Mouse (Mus musculus) heart, postnatal 0 days (tissue): ENCODE measurements around the gene Slc39a11. TPM values are rescaled to one million over a fixed set of nuclear protein-coding genes. Genes with fewer than 3 reads are reported as not detected.

Source experiments
- ATAC-seq: fragments of 200-750 bp; cut with Nextera tagmentation; 2 replicates; pipeline ENCODE4 v1.8.0; 2017; ENCODE audit warnings: low read depth, moderate number of reproducible peaks, moderate library complexity; ENCODE audit not compliant: insufficient read depth
- DNase-seq: peaks from one replicate; pipeline ENCODE4 v3.0.0-alpha.2; 2016; ENCODE audit warnings: low spot score
- H3K27ac ChIP-seq: fragments of 300-500 bp; sonication (generic); 2 replicates; pipeline ENCODE4 v1.5.1; 2014; ENCODE audit warnings: low read depth, mild to moderate bottlenecking
- H3K27me3 ChIP-seq: fragments of 300-500 bp; sonication (generic); 2 replicates; pipeline ENCODE4 v1.6.1; 2014; ENCODE audit warnings: low read length, mixed read lengths; ENCODE audit not compliant: control insufficient read depth, insufficient read depth
- H3K36me3 ChIP-seq: fragments of 300-500 bp; sonication (generic); replicated peaks from 2 replicates; pipeline ENCODE4 v1.6.1; 2014; ENCODE audit warnings: low read length, mixed read lengths; ENCODE audit not compliant: control insufficient read depth, insufficient read depth
- H3K4me1 ChIP-seq: fragments of 300-500 bp; sonication (generic); 2 replicates; pipeline ENCODE4 v1.6.1; 2014; ENCODE audit warnings: antibody characterized with exemption; ENCODE audit not compliant: control insufficient read depth, insufficient read depth
- H3K4me2 ChIP-seq: fragments of 300-500 bp; sonication (generic); 2 replicates; pipeline ENCODE4 v1.6.1; 2014; ENCODE audit warnings: low read depth, mild to moderate bottlenecking, low read length, moderate library complexity
- H3K4me3 ChIP-seq: fragments of 300-500 bp; sonication (generic); 2 replicates; pipeline ENCODE4 v1.5.1; 2014; ENCODE audit warnings: low read depth, low read length
- H3K9ac ChIP-seq: fragments of 300-500 bp; sonication (generic); replicated peaks from 2 replicates; pipeline ENCODE4 v1.6.1; 2014; ENCODE audit warnings: low read depth, low read length, mixed read lengths
- H3K9me3 ChIP-seq: fragments of 300-500 bp; sonication (generic); replicated peaks from 2 replicates; pipeline ENCODE4 v1.6.1; 2016; ENCODE audit warnings: low read length; ENCODE audit not compliant: control insufficient read depth
- CTCF ChIP-seq: IDR thresholded peaks from 2 replicates; pipeline ENCODE4 v1.5.1; 2016; ENCODE audit warnings: antibody characterized with exemption, control low read depth, low read depth
- EP300 ChIP-seq: IDR thresholded peaks from 2 replicates; pipeline ENCODE4 v1.6.1; 2016; ENCODE audit warnings: antibody characterized with exemption, low read depth
- WGBS: fragments of 180-500 bp; shearing (Covaris S2); extraction: QIAGEN DNeasy Blood & Tissue Kit; methylation state at CpG from one replicate; pipeline ENCODE4 v1.1.7; 2014; 5-methylcytosine and 5-hydroxymethylcytosine counted together
- polyA plus RNA-seq: library from polyadenylated mRNA; unstranded; fragments of >200 nt; fragmentation: Nextera tagmentation; extraction: Ambion mirVana; gene quantifications from 2 replicates; pipeline ENCODE4 v1.2.1, GENCODE M21; 2015
- total RNA-seq: library from RNA; depleted of rRNA; stranded (reverse); fragments of >200 nt; gene quantifications from 2 replicates; pipeline ENCODE4 v1.2.3, GENCODE M21; 2014; ENCODE audit warnings: low replicate concordance

Gene Slc39a11
- total and polyA plus RNA-seq, 2 experiments from 2014 or later, result 8.6 to 16.3 TPM

GRCm38 (mm10) chr11:113303204-113303603 lies 346.7 kb downstream of the Slc39a11 start:
- DNase-seq (no peak), ATAC-seq (no peak)
- Histone ChIP-seq H3K4me3 (no peak overlapping the region), H3K9ac (no peak overlapping the region), H3K36me3 (no peaks in the 10 kb centered on the region), H3K4me1 (no peaks in the 10 kb centered on the region), H3K27me3 (no peaks in the 10 kb centered on the region), H3K9me3 (no peaks in the 10 kb centered on the region), H3K4me2 (no peak overlapping the region), H3K27ac (no peak overlapping the region)
- TF ChIP-seq CTCF (no peak), EP300 (no peak)
- 72% methylated on average over 5 of the region's 5 CpGs for WGBS

- H3K4me1 ChIP-seq, result no peaks in the 10 kb centered on the region
- no peaks in the 10 kb centered on the region for H3K36me3 ChIP-seq
- no peak for ATAC-seq
- 81% methylated on average over 10 of the region's 10 CpGs for WGBS
- no peak overlapping the region for H3K27ac ChIP-seq
- no peaks in the 10 kb centered on the region for H3K27me3 ChIP-seq
- H3K4me3 ChIP-seq, result no peak overlapping the region
- no peaks in the 10 kb centered on the region for H3K9me3 ChIP-seq
- H3K4me2 ChIP-seq, result no peak overlapping the region
- TF ChIP-seq CTCF (no peak), EP300 (no peak)
- no peak for DNase-seq
- no peak overlapping the region for H3K9ac ChIP-seq
These were observed 350.4 kb downstream of the Slc39a11 start for GRCm38 (mm10) chr11:113299492-113299891.

GRCm38 (mm10) chr11:113297765-113298164 lies 352.1 kb downstream of the Slc39a11 start:
- Histone ChIP-seq H3K27me3 (no peaks in the 10 kb centered on the region), H3K9me3 (no peaks in the 10 kb centered on the region), H3K4me3 (no peak overlapping the region), H3K4me1 (no peaks in the 10 kb centered on the region), H3K9ac (no peak overlapping the region), H3K27ac (no peak overlapping the region), H3K4me2 (no peak overlapping the region), H3K36me3 (no peaks in the 10 kb centered on the region)
- ATAC-seq (no peak; the same call in 1 of the 2 replicates), DNase-seq (peak; percentile 41)
- 19% methylated on average over 2 of the region's 2 CpGs for WGBS
- TF ChIP-seq CTCF, result peak; percentile 95
- no peak for TF ChIP-seq EP300

GRCm38 (mm10) chr11:113296912-113297625 lies 352.8 kb downstream of the Slc39a11 start:
- no peak overlapping the region for H3K27ac ChIP-seq
- 85% methylated on average over 22 of the region's 22 CpGs for WGBS
- H3K27me3 ChIP-seq, result no peaks in the 10 kb centered on the region
- H3K9me3 ChIP-seq, result no peaks in the 10 kb centered on the region
- ATAC-seq, result no peak
- no peak for DNase-seq
- no peaks in the 10 kb centered on the region for H3K4me1 ChIP-seq
- TF ChIP-seq EP300, result no peak
- TF ChIP-seq CTCF, result no peak
- no peak overlapping the region for H3K9ac ChIP-seq
- no peak overlapping the region for H3K4me2 ChIP-seq
- H3K36me3 ChIP-seq, result no peaks in the 10 kb centered on the region
- no peak overlapping the region for H3K4me3 ChIP-seq

- no peak overlapping the region for H3K4me2 ChIP-seq
- no peaks in the 10 kb centered on the region for H3K9me3 ChIP-seq
- H3K9ac ChIP-seq, result no peak overlapping the region
- H3K4me3 ChIP-seq, result no peak overlapping the region
- peak; percentile 27 for DNase-seq
- no peaks in the 10 kb centered on the region for H3K27me3 ChIP-seq
- TF ChIP-seq CTCF (peak; percentile 85), EP300 (no peak)
- no peaks in the 10 kb centered on the region for H3K4me1 ChIP-seq
- no peak overlapping the region for H3K27ac ChIP-seq
- 26% methylated on average over 7 of the region's 7 CpGs for WGBS
- ATAC-seq, result no peak
- H3K36me3 ChIP-seq, result no peaks in the 10 kb centered on the region
These were observed 353.7 kb downstream of the Slc39a11 start for GRCm38 (mm10) chr11:113296162-113296561.

- H3K27ac ChIP-seq, result no peak overlapping the region
- H3K4me1 ChIP-seq, result no peaks in the 10 kb centered on the region
- no peak overlapping the region for H3K4me3 ChIP-seq
- H3K27me3 ChIP-seq, result no peaks in the 10 kb centered on the region
- no peak overlapping the region for H3K4me2 ChIP-seq
- H3K9me3 ChIP-seq, result no peaks in the 10 kb centered on the region
- WGBS, result 60% methylated on average over 8 of the region's 8 CpGs
- TF ChIP-seq EP300 (no peak), CTCF (no peak)
- no peak for ATAC-seq
- H3K9ac ChIP-seq, result no peak overlapping the region
- DNase-seq, result no peak
- H3K36me3 ChIP-seq, result no peaks in the 10 kb centered on the region
These were observed 355.4 kb downstream of the Slc39a11 start for GRCm38 (mm10) chr11:113294518-113294917.
